9 mouse cellular contexts compared by ENCODE assay signal in the genomic region with DNA sequence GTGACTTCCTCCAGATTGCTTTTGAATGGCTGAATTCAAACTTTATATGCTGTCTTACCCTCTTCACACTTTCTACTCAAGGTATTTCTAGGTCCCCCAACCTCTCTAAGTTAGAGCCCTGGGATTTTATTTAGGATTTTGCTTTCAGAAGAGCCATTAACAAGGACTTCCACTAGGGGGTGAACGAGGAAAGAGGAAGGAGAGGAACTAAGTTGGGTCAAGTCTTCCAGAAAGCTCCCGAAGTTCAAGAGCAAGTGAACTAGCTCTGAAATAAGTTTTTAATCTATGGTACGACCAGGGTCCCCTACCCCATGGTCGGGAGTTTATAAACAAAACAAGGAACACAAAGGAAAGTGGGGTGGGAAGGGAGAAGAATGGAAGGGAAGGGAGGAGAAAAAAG. TPM values are rescaled to one million over a fixed set of nuclear protein-coding genes. Genes with fewer than 3 reads are reported as not detected.
A peak's percentile ranks its signal among the peaks of the same experiment; 100 is the strongest.
DNase-seq lines count a peak whose midpoint lies in the region; ATAC-seq and TF ChIP-seq lines count a peak whose summit lies in the region.
"Had no signal": no experiment of that assay in that cellular context is flagged by ENCODE, and none has a peak within 500 bp of the region (broad histone marks: within the 10 kb centered on the region; RNA-seq: fewer than 3 reads in every experiment).

No protein-coding gene starts in this region.

- no peak for ATAC-seq in heart, embryonic 12.5 days (ENCODE audit: insufficient number of reproducible peaks, low FRiP score)

- no peaks in the 10 kb centered on the region for H3K27me3 ChIP-seq in heart, adult 2 months (ENCODE audit: control insufficient read depth, insufficient read depth, low read length)
- H3K27me3 ChIP-seq in heart, embryonic 12.5 days (replicated peaks): no peaks in the 10 kb centered on the region
- H3K27me3 ChIP-seq in thymus, adult 2 months (ENCODE audit: control insufficient read depth, insufficient read depth, low read length): no peaks in the 10 kb centered on the region
- H3K27me3 ChIP-seq: limb, embryonic 12.5 days had no signal

- H3K36me3 ChIP-seq in heart, adult 2 months (ENCODE audit: control insufficient read depth, insufficient read depth, low read length): no peaks in the 10 kb centered on the region
- no peaks in the 10 kb centered on the region for H3K36me3 ChIP-seq in heart, embryonic 12.5 days
- peaks cover 11% of the 10 kb centered on the region for H3K36me3 ChIP-seq in thymus, adult 2 months (ENCODE audit: control insufficient read depth, insufficient read depth, low read length)
- H3K36me3 ChIP-seq: limb, embryonic 12.5 days had no signal

- no peaks in the 10 kb centered on the region for H3K9me3 ChIP-seq in heart, embryonic 12.5 days (replicated peaks)
- H3K9me3 ChIP-seq: limb, embryonic 12.5 days had no signal

- TF ChIP-seq CTCF in heart, adult 2 months (IDR thresholded peaks at IDR 0.05): peak; percentile 63
- TF ChIP-seq CTCF in thymus, adult 2 months (IDR thresholded peaks at IDR 0.05; ENCODE audit: borderline replicate concordance, control insufficient read depth, extremely low read depth, insufficient read depth, low read length, poor library complexity): no peak

- H3K4me3 ChIP-seq in heart, adult 2 months: no peak overlapping the region
- H3K4me3 ChIP-seq in heart, embryonic 12.5 days: no peak overlapping the region
- no peak overlapping the region for H3K4me3 ChIP-seq in thymus, adult 2 months (ENCODE audit: control insufficient read depth, insufficient read depth, low read length)
- H3K4me3 ChIP-seq: limb, embryonic 12.5 days had no signal

- H3K9ac ChIP-seq in heart, adult 2 months (ENCODE audit: low read depth, low read length): no peak overlapping the region
- H3K9ac ChIP-seq in heart, embryonic 12.5 days: no peak overlapping the region
- H3K9ac ChIP-seq: limb, embryonic 12.5 days had no signal

- H3K4me2 ChIP-seq in heart, embryonic 12.5 days: no peak overlapping the region
- H3K4me2 ChIP-seq: limb, embryonic 12.5 days had no signal

- H3K27ac ChIP-seq in heart, adult 2 months: no peak overlapping the region
- H3K27ac ChIP-seq in heart, embryonic 12.5 days (ENCODE audit: poor library complexity, severe bottlenecking): no peak overlapping the region
- peak overlapping the region; percentile 18 for H3K27ac ChIP-seq in thymus, adult 2 months (ENCODE audit: control insufficient read depth, insufficient read depth, low read length)
- H3K27ac ChIP-seq: limb, embryonic 12.5 days had no signal

- no peaks in the 10 kb centered on the region for H3K4me1 ChIP-seq in heart, adult 2 months (ENCODE audit: control insufficient read depth, insufficient read depth, low read length)
- no peaks in the 10 kb centered on the region for H3K4me1 ChIP-seq in heart, embryonic 12.5 days (replicated peaks)
- H3K4me1 ChIP-seq in thymus, adult 2 months (replicated peaks; ENCODE audit: control insufficient read depth, insufficient read depth, low read length): peaks cover 7% of the 10 kb centered on the region
- H3K4me1 ChIP-seq: limb, embryonic 12.5 days had no signal

- 12% methylated on average over 4 of the region's 4 CpGs for WGBS in heart, adult 2 months
- 36% methylated on average over 4 of the region's 4 CpGs for WGBS in heart, embryonic 12.5 days
- 1% methylated on average over 4 of the region's 4 CpGs for WGBS in thymus, adult 2 months

- intact Hi-C loops in heart, adult 2 months (cut with DNase I): loop anchor here (2.0 kb wide), 1 partner anchor 78 kb away; no protein-coding TSS in a partner anchor

- no peaks in the 10 kb centered on the region for H3K79me2 ChIP-seq in heart, adult 2 months (replicated peaks; ENCODE audit: control insufficient read depth, insufficient read depth, low read length)

- DNase-seq in heart, adult 2 months: no peak
- DNase-seq in thymus, adult 2 months: peak; percentile 63
- DNase-seq in thymus, adult 18-20 months: no peak
- peak; percentile 7 for DNase-seq in forelimb bud, embryonic 11.5 days (ENCODE audit: low read depth, low spot score)
- DNase-seq in urinary bladder, postnatal 10 days (ENCODE audit: low spot score): no peak
- DNase-seq in gastrocnemius, postnatal 25 days: no peak
- no peak for DNase-seq in kidney, postnatal 4 days

- no peak for TF ChIP-seq EP300 in heart, adult 2 months (IDR thresholded peaks at IDR 0.05; ENCODE audit: insufficient read depth, low read depth, low read length)

- TF ChIP-seq POLR2A in heart, adult 2 months (IDR thresholded peaks at IDR 0.05; ENCODE audit: insufficient read depth, low read depth, low read length): no peak
- no peak for TF ChIP-seq POLR2A in thymus, adult 2 months (IDR thresholded peaks at IDR 0.05; ENCODE audit: control insufficient read depth, extremely low read depth, insufficient read depth, low read length, poor library complexity)

RNA-seq across cellular contexts. Expression of gene Sell, which starts 0.5 kb away (rescaled TPM):
- total RNA-seq in heart, adult 2 months (2021): 1 to 10 TPM; 1.9 to 2.0 TPM
- polyA plus RNA-seq in heart, adult 2 months (2012; rRNA removed): 1.8 and 2.7 TPM in 2 replicates
- not detected in 2 replicates for polyA plus RNA-seq in heart, embryonic 12.5 days (2016; fragmentation: Nextera tagmentation; extraction: Ambion mirVana)
- polyA plus RNA-seq in thymus, adult 2 months (2012; rRNA removed): 66.6 and 68.0 TPM in 2 replicates
- total RNA-seq in gastrocnemius, postnatal 25 days (2021): under 1 TPM; 0.08 to 0.15 TPM
- polyA plus RNA-seq: limb, embryonic 12.5 days had no signal

RNA-seq across cellular contexts. Expression of gene Sele, which starts 13.2 kb away (rescaled TPM):
- under 1 TPM; 0.23 to 0.70 TPM for total RNA-seq in heart, adult 2 months (2021)
- polyA plus RNA-seq in heart, adult 2 months (2012; rRNA removed): 0.70 and 1.2 TPM in 2 replicates
- polyA plus RNA-seq in heart, embryonic 12.5 days (2016; fragmentation: Nextera tagmentation; extraction: Ambion mirVana): 0.37 and 0.46 TPM in 2 replicates
- 0.13 and 0.18 TPM in 2 replicates for polyA plus RNA-seq in thymus, adult 2 months (2012; rRNA removed)
- under 1 TPM in 1 of 2 experiments, not detected in 1; 0.08 TPM for total RNA-seq in gastrocnemius, postnatal 25 days (2021)

RNA-seq across cellular contexts. Expression of gene Selp, which starts 53.8 kb away (rescaled TPM):
- 1 to 10 TPM; 1.8 to 3.6 TPM for total RNA-seq in heart, adult 2 months (2021)
- 1.7 and 1.8 TPM in 2 replicates for polyA plus RNA-seq in heart, adult 2 months (2012; rRNA removed)
- polyA plus RNA-seq in heart, embryonic 12.5 days (2016; fragmentation: Nextera tagmentation; extraction: Ambion mirVana): 0.06 TPM in 1 of 2 replicates, not detected in the other
- polyA plus RNA-seq in thymus, adult 2 months (2012; rRNA removed): 1.3 and 2.8 TPM in 2 replicates
- 1 to 10 TPM in 1 of 2 experiments, under 1 TPM in 1; 0.36 to 1.8 TPM for total RNA-seq in gastrocnemius, postnatal 25 days (2021)
- polyA plus RNA-seq: limb, embryonic 12.5 days had no signal

Comparison
In these comparisons a context has a peak if more than half of its experiments do, and no peak if none do; other contexts are left out.
1. DNase-seq: peak in thymus, adult 2 months (single experiment) and forelimb bud, embryonic 11.5 days (single experiment); none in heart, adult 2 months (0 of 2), thymus, adult 18-20 months (0 of 2), urinary bladder, postnatal 10 days (single experiment), gastrocnemius, postnatal 25 days (single experiment) and kidney, postnatal 4 days (0 of 2).
2. RNA of gene Sell, which starts 0.5 kb away (polyA plus RNA-seq): 66.6 to 68.0 TPM in thymus, adult 2 months; 1.8 to 2.7 TPM in heart, adult 2 months and not detected in heart, embryonic 12.5 days; every median in the first group is over 10 times any median in the second.